Mouse (Mus musculus) megakaryocyte, embryonic 14.5 days (primary cell): ENCODE results near the gene Ccl11.

Experiments used
- FLI1 ChIP-seq: IDR thresholded peaks from 2 replicates; pipeline ENCODE4 v1.6.1; 2012; ENCODE audit warnings: low read length, inconsistent platforms, mixed read lengths
- GATA1 ChIP-seq: IDR thresholded peaks from 3 replicates; pipeline ENCODE4 v1.6.1; 2012; ENCODE audit warnings: mixed read lengths, low read length, inconsistent platforms, borderline replicate concordance

DNA sequence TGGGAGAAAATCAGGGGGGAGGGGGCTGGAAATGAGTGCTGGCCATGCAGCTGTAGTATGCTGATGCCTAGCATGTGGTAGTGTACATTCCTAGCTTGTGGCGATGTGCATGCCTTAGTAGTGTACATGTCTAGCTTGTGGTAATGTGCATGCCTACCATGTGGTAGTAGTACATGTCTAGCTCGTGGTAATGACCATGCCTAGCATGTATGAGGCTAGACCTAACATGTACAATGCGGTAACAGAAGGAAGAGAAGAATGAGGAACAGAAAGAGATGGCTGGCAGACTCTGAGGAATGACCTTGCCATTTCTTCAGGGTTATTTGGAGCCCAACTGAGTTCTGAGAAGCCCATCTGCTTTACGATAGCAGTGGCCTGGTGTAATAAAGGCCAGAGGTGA, 43.5 kb downstream of the Ccl11 start:
- TF ChIP-seq FLI1: no peak
- no peak for TF ChIP-seq GATA1
